11 mouse cellular contexts compared by ENCODE assay signal in the genomic region with DNA sequence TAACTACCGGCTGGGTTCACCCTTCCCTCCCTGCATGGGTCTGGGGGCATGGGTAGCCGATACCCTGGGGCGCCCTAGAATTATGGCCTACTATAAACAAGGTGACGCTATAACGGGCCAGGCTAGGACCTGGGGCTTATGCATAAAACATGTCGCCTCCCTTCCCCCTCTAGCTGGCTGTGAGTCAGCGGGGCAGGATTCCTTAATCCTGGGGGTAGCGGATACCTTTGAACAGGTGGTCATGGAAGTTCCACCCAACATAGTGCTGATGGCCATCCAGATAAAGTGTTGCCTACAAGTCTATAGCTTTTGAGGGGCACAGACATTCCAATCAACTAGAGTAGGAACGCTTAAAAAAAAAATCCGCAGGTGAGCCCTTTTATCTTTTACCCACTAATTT. TPM values are rescaled to one million over a fixed set of nuclear protein-coding genes. Genes with fewer than 3 reads are reported as not detected.
DNase-seq lines count a peak whose midpoint lies in the region; ATAC-seq and TF ChIP-seq lines count a peak whose summit lies in the region.
"Had no signal": no experiment of that assay in that cellular context is flagged by ENCODE, and none has a peak within 500 bp of the region (broad histone marks: within the 10 kb centered on the region; RNA-seq: fewer than 3 reads in every experiment).

No protein-coding gene starts in this region.

- H3K4me3 ChIP-seq in forebrain, embryonic 12.5 days (replicated peaks) = no peak overlapping the region
- H3K4me3 ChIP-seq in forebrain, embryonic 14.5 days (ENCODE audit: low read depth, low read length) = no peak overlapping the region
- peak overlapping the region; percentile 59 for H3K4me3 ChIP-seq in megakaryocyte, embryonic 14.5 days (replicated peaks)
- H3K4me3 ChIP-seq in limb, embryonic 12.5 days (replicated peaks) = peak overlapping the region; percentile 51
- peak overlapping the region; percentile 59 for H3K4me3 ChIP-seq in stomach, postnatal 0 days (ENCODE audit: low read depth, low read length)

- no peak for ATAC-seq in forebrain, embryonic 12.5 days (ENCODE audit: low FRiP score)
- ATAC-seq in forebrain, embryonic 14.5 days = no peak
- no peak for ATAC-seq in megakaryocyte, adult 5-6 weeks (ENCODE audit: poor library complexity, severe bottlenecking)
- no peak for ATAC-seq in limb, embryonic 12.5 days (ENCODE audit: insufficient number of reproducible peaks, insufficient read depth, low FRiP score, low TSS enrichment, low read depth)
- no peak for ATAC-seq in stomach, postnatal 0 days (ENCODE audit: low FRiP score, low TSS enrichment)

- H3K4me1 ChIP-seq in forebrain, embryonic 12.5 days = peaks cover 35% of the 10 kb centered on the region
- peaks cover 16% of the 10 kb centered on the region for H3K4me1 ChIP-seq in forebrain, embryonic 14.5 days (ENCODE audit: control insufficient read depth, insufficient read depth, low read length)
- H3K4me1 ChIP-seq in megakaryocyte, embryonic 14.5 days = peaks cover 37% of the 10 kb centered on the region
- peaks cover 37% of the 10 kb centered on the region for H3K4me1 ChIP-seq in limb, embryonic 12.5 days (replicated peaks)
- H3K4me1 ChIP-seq in stomach, postnatal 0 days (replicated peaks; ENCODE audit: control insufficient read depth, insufficient read depth) = peaks cover 4% of the 10 kb centered on the region; the same call in 1 of the 2 replicates

- no peak for TF ChIP-seq EP300 in stomach, postnatal 0 days (optimal IDR thresholded peaks at IDR 0.05)

- H3K27me3 ChIP-seq in forebrain, embryonic 12.5 days = peaks cover 76% of the 10 kb centered on the region
- H3K27me3 ChIP-seq in forebrain, embryonic 14.5 days (replicated peaks; ENCODE audit: control insufficient read depth, insufficient read depth, low read length) = peaks cover 57% of the 10 kb centered on the region
- peaks cover 87% of the 10 kb centered on the region for H3K27me3 ChIP-seq in megakaryocyte, embryonic 14.5 days (replicated peaks)
- peaks cover 75% of the 10 kb centered on the region for H3K27me3 ChIP-seq in limb, embryonic 12.5 days
- no peaks in the 10 kb centered on the region for H3K27me3 ChIP-seq in stomach, postnatal 0 days (ENCODE audit: control insufficient read depth, insufficient read depth, low read length)

- H3K36me3 ChIP-seq in forebrain, embryonic 12.5 days (replicated peaks) = no peaks in the 10 kb centered on the region
- no peaks in the 10 kb centered on the region for H3K36me3 ChIP-seq in forebrain, embryonic 14.5 days (ENCODE audit: control insufficient read depth, insufficient read depth, low read length)
- no peaks in the 10 kb centered on the region for H3K36me3 ChIP-seq in megakaryocyte, embryonic 14.5 days (replicated peaks; ENCODE audit: low read length)
- H3K36me3 ChIP-seq in limb, embryonic 12.5 days = no peaks in the 10 kb centered on the region
- no peaks in the 10 kb centered on the region for H3K36me3 ChIP-seq in stomach, postnatal 0 days (ENCODE audit: control insufficient read depth, insufficient read depth, low read length)

- H3K27ac ChIP-seq in forebrain, embryonic 12.5 days = no peak overlapping the region
- H3K27ac ChIP-seq in forebrain, embryonic 14.5 days (ENCODE audit: low read depth, low read length) = no peak overlapping the region
- no peak overlapping the region for H3K27ac ChIP-seq in limb, embryonic 12.5 days
- H3K27ac ChIP-seq in stomach, postnatal 0 days (replicated peaks) = no peak overlapping the region
- H3K27ac ChIP-seq: macrophage had no signal

- no peak for TF ChIP-seq CTCF in stomach, postnatal 0 days (IDR thresholded peaks at IDR 0.05; ENCODE audit: low read depth)

- no peak for DNase-seq in forebrain, embryonic 14.5 days (ENCODE audit: low spot score)
- peak; percentile 24 for DNase-seq in stomach, postnatal 0 days (ENCODE audit: low spot score)
- DNase-seq in layer of hippocampus, postnatal 36 days = no peak
- no peak for DNase-seq in adrenal gland, adult 2 months
- DNase-seq: right cerebral cortex, postnatal 4 days had no signal

- 3% methylated on average over 10 of the region's 10 CpGs for WGBS in forebrain, embryonic 12.5 days
- 3% methylated on average over 10 of the region's 10 CpGs for WGBS in forebrain, embryonic 14.5 days
- under 1% methylated on average over 10 of the region's 10 CpGs for WGBS in limb, embryonic 12.5 days
- WGBS in stomach, postnatal 0 days = 7% methylated on average over 10 of the region's 10 CpGs

- H3K4me2 ChIP-seq in forebrain, embryonic 12.5 days = peak overlapping the region; percentile 3; the same call in 1 of the 2 replicates
- no peak overlapping the region for H3K4me2 ChIP-seq in forebrain, embryonic 14.5 days (ENCODE audit: low read length)
- H3K4me2 ChIP-seq in limb, embryonic 12.5 days = peak overlapping the region; percentile 92
- peak overlapping the region; percentile 98 for H3K4me2 ChIP-seq in stomach, postnatal 0 days (replicated peaks; ENCODE audit: low read depth)

- no peak overlapping the region for H3K9ac ChIP-seq in forebrain, embryonic 12.5 days
- H3K9ac ChIP-seq in forebrain, embryonic 14.5 days (ENCODE audit: low read length) = no peak overlapping the region
- no peak overlapping the region for H3K9ac ChIP-seq in limb, embryonic 12.5 days (replicated peaks)
- H3K9ac ChIP-seq in stomach, postnatal 0 days (ENCODE audit: low read length) = no peak overlapping the region

- H3K9me3 ChIP-seq in forebrain, embryonic 12.5 days = no peaks in the 10 kb centered on the region
- no peaks in the 10 kb centered on the region for H3K9me3 ChIP-seq in forebrain, embryonic 14.5 days (replicated peaks; ENCODE audit: control insufficient read depth, low read length)
- no peaks in the 10 kb centered on the region for H3K9me3 ChIP-seq in megakaryocyte, embryonic 14.5 days
- H3K9me3 ChIP-seq in limb, embryonic 12.5 days = no peaks in the 10 kb centered on the region
- no peaks in the 10 kb centered on the region for H3K9me3 ChIP-seq in stomach, postnatal 0 days (ENCODE audit: control insufficient read depth, low read length)

RNA-seq across cellular contexts. Expression of a gene that starts 2.0 kb away (rescaled TPM):
- polyA plus RNA-seq in forebrain, embryonic 12.5 days (2016; fragmentation: Nextera tagmentation; extraction: Ambion mirVana) = 0.13 and 0.17 TPM in 2 replicates
- polyA plus RNA-seq in forebrain, embryonic 14.5 days (2014; fragmentation: Nextera tagmentation; extraction: Ambion mirVana) = not detected in 2 replicates
- not detected in 2 replicates for polyA plus RNA-seq in megakaryocyte, embryonic 14.5 days (2012; ENCODE audit: insufficient read depth, low replicate concordance)
- total RNA-seq in megakaryocyte, adult 5-6 weeks (2015) = not detected in 2 replicates
- not detected in 2 replicates for total RNA-seq in megakaryocyte, adult 5-6 weeks (2017)
- polyA plus RNA-seq in limb, embryonic 12.5 days (2016; fragmentation: Nextera tagmentation; extraction: Ambion mirVana) = 1.4 and 1.8 TPM in 2 replicates
- 9.8 and 11.9 TPM in 2 replicates for polyA plus RNA-seq in stomach, postnatal 0 days (2015; fragmentation: Nextera tagmentation; extraction: Ambion mirVana)
- total RNA-seq in layer of hippocampus, postnatal 36 days (2021) = 1 to 10 TPM in 1 of 2 experiments, under 1 TPM in 1; 0.99 to 1.4 TPM
- total RNA-seq in adrenal gland, adult 2 months (2021) = not detected
- not detected in 2 replicates for polyA plus RNA-seq in adrenal gland, adult 2 months (2012; rRNA removed)
- total RNA-seq: adrenal gland, postnatal 36 days had no signal
- polyA plus RNA-seq: macrophage had no signal

RNA-seq across cellular contexts. Expression of a gene that starts 38.8 kb away (rescaled TPM):
- polyA plus RNA-seq in forebrain, embryonic 12.5 days (2016; fragmentation: Nextera tagmentation; extraction: Ambion mirVana) = 41.2 and 42.9 TPM in 2 replicates
- polyA plus RNA-seq in forebrain, embryonic 14.5 days (2014; fragmentation: Nextera tagmentation; extraction: Ambion mirVana) = 21.0 and 22.0 TPM in 2 replicates
- 2.8 and 5.0 TPM in 2 replicates for polyA plus RNA-seq in megakaryocyte, embryonic 14.5 days (2012; ENCODE audit: insufficient read depth, low replicate concordance)
- 36.6 and 44.1 TPM in 2 replicates for total RNA-seq in megakaryocyte, adult 5-6 weeks (2015)
- total RNA-seq in megakaryocyte, adult 5-6 weeks (2017) = 22.0 and 24.2 TPM in 2 replicates
- 54.6 and 54.7 TPM in 2 replicates for polyA plus RNA-seq in limb, embryonic 12.5 days (2016; fragmentation: Nextera tagmentation; extraction: Ambion mirVana)
- polyA plus RNA-seq in stomach, postnatal 0 days (2015; fragmentation: Nextera tagmentation; extraction: Ambion mirVana) = 20.9 and 21.4 TPM in 2 replicates
- 10 to 100 TPM; 29.1 to 29.4 TPM for total RNA-seq in layer of hippocampus, postnatal 36 days (2021)
- 10 to 100 TPM; 24.5 to 25.7 TPM for total RNA-seq in adrenal gland, adult 2 months (2021)
- polyA plus RNA-seq in adrenal gland, adult 2 months (2012; rRNA removed) = 11.2 and 13.7 TPM in 2 replicates

RNA-seq across cellular contexts. Expression of a gene that starts 38.9 kb away (rescaled TPM):
- polyA plus RNA-seq in forebrain, embryonic 12.5 days (2016; fragmentation: Nextera tagmentation; extraction: Ambion mirVana) = 0.49 and 2.3 TPM in 2 replicates
- 0.47 and 0.71 TPM in 2 replicates for polyA plus RNA-seq in forebrain, embryonic 14.5 days (2014; fragmentation: Nextera tagmentation; extraction: Ambion mirVana)
- polyA plus RNA-seq in megakaryocyte, embryonic 14.5 days (2012; ENCODE audit: insufficient read depth, low replicate concordance) = not detected in 2 replicates
- total RNA-seq in megakaryocyte, adult 5-6 weeks (2015) = not detected in 2 replicates
- total RNA-seq in megakaryocyte, adult 5-6 weeks (2017) = not detected in 2 replicates
- polyA plus RNA-seq in limb, embryonic 12.5 days (2016; fragmentation: Nextera tagmentation; extraction: Ambion mirVana) = 0.60 and 1.5 TPM in 2 replicates
- 2.4 and 2.5 TPM in 2 replicates for polyA plus RNA-seq in stomach, postnatal 0 days (2015; fragmentation: Nextera tagmentation; extraction: Ambion mirVana)
- total RNA-seq in layer of hippocampus, postnatal 36 days (2021) = 10 to 100 TPM in 1 of 2 experiments, 1 to 10 TPM in 1; 8.1 to 14.2 TPM
- total RNA-seq in adrenal gland, adult 2 months (2021) = 1 to 10 TPM; 2.4 to 6.8 TPM
- not detected in 2 replicates for polyA plus RNA-seq in adrenal gland, adult 2 months (2012; rRNA removed)

RNA-seq across cellular contexts. Expression of a gene that starts 59.2 kb away (rescaled TPM):
- polyA plus RNA-seq in forebrain, embryonic 12.5 days (2016; fragmentation: Nextera tagmentation; extraction: Ambion mirVana) = 93.7 and 98.9 TPM in 2 replicates
- 61.7 and 64.5 TPM in 2 replicates for polyA plus RNA-seq in forebrain, embryonic 14.5 days (2014; fragmentation: Nextera tagmentation; extraction: Ambion mirVana)
- polyA plus RNA-seq in megakaryocyte, embryonic 14.5 days (2012; ENCODE audit: insufficient read depth, low replicate concordance) = 2.7 and 34.2 TPM in 2 replicates
- 145 and 164 TPM in 2 replicates for total RNA-seq in megakaryocyte, adult 5-6 weeks (2015)
- 178 and 195 TPM in 2 replicates for total RNA-seq in megakaryocyte, adult 5-6 weeks (2017)
- polyA plus RNA-seq in limb, embryonic 12.5 days (2016; fragmentation: Nextera tagmentation; extraction: Ambion mirVana) = 139 and 145 TPM in 2 replicates
- 63.5 and 64.0 TPM in 2 replicates for polyA plus RNA-seq in stomach, postnatal 0 days (2015; fragmentation: Nextera tagmentation; extraction: Ambion mirVana)
- total RNA-seq in layer of hippocampus, postnatal 36 days (2021) = 10 to 100 TPM; 68.7 to 69.4 TPM
- 100 to 1,000 TPM in 1 of 2 experiments, 10 to 100 TPM in 1; 87.4 to 105 TPM for total RNA-seq in adrenal gland, adult 2 months (2021)
- polyA plus RNA-seq in adrenal gland, adult 2 months (2012; rRNA removed) = 34.9 and 35.1 TPM in 2 replicates

RNA-seq across cellular contexts. Expression of a gene that starts 59.5 kb away (rescaled TPM):
- polyA plus RNA-seq in forebrain, embryonic 12.5 days (2016; fragmentation: Nextera tagmentation; extraction: Ambion mirVana) = 17.5 and 17.9 TPM in 2 replicates
- 10.5 and 12.5 TPM in 2 replicates for polyA plus RNA-seq in forebrain, embryonic 14.5 days (2014; fragmentation: Nextera tagmentation; extraction: Ambion mirVana)
- polyA plus RNA-seq in megakaryocyte, embryonic 14.5 days (2012; ENCODE audit: insufficient read depth, low replicate concordance) = 1.2 TPM in 1 of 2 replicates, not detected in the other
- total RNA-seq in megakaryocyte, adult 5-6 weeks (2015) = 6.8 and 9.4 TPM in 2 replicates
- total RNA-seq in megakaryocyte, adult 5-6 weeks (2017) = 12.8 and 13.2 TPM in 2 replicates
- 20.3 and 21.7 TPM in 2 replicates for polyA plus RNA-seq in limb, embryonic 12.5 days (2016; fragmentation: Nextera tagmentation; extraction: Ambion mirVana)
- polyA plus RNA-seq in stomach, postnatal 0 days (2015; fragmentation: Nextera tagmentation; extraction: Ambion mirVana) = 6.8 and 8.4 TPM in 2 replicates
- 1 to 10 TPM; 6.1 to 7.1 TPM for total RNA-seq in layer of hippocampus, postnatal 36 days (2021)
- 10 to 100 TPM; 22.3 to 22.7 TPM for total RNA-seq in adrenal gland, adult 2 months (2021)
- 4.4 and 4.6 TPM in 2 replicates for polyA plus RNA-seq in adrenal gland, adult 2 months (2012; rRNA removed)

Comparison
In these comparisons a context has a peak if more than half of its experiments do, and no peak if none do; other contexts are left out.
1. H3K4me3 ChIP-seq: peak in megakaryocyte, embryonic 14.5 days (single experiment), limb, embryonic 12.5 days (single experiment) and stomach, postnatal 0 days (single experiment); none in forebrain, embryonic 12.5 days (single experiment) and forebrain, embryonic 14.5 days (single experiment).